Mouse (Mus musculus) cerebellum, postnatal 36 days (tissue): ENCODE results near the gene Mdm2.

Experiments
- DNase-seq, 2 experiments: peaks; one replicate each; pipeline ENCODE4 v3.0.0; 2021 to 2022; ENCODE audit warnings: mixed read lengths in 2 of 2

Gene Mdm2

DNA sequence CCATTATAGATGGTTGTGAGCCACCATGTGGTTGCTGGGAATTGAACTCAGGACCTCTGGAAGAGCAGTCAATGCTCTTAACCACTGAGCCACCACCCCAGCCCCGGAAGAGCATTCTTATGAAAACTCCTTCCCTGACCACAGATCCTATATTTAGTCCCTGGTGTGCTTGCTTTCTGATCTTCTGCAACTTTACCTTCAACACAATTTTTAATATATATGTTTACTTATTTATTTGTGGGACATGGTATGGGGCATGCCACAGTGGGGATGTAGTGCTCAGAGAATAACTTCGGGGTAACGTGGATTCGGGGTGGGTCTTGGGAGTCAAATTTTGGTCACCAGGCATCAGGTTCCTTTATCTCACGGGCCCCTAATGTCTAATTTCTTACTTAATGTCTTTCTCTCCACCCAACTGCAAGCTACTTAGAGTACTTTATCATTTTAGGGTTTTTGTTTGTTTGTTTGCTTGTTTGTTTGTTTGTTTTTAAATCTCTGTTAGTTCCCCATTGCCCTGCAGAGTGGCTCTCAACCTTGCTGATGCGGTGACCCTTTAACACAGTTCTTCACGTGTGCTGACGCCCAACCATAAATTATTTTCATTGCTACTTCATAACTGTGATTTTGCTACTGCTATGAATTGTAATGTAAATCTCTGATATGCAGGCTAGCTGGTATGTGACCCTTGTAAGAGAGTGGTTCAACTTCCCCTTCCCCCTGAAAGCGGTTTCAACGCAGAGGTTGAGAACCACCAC is 41.8 kb downstream of the Mdm2 start:
- DNase-seq = no peak

DNA sequence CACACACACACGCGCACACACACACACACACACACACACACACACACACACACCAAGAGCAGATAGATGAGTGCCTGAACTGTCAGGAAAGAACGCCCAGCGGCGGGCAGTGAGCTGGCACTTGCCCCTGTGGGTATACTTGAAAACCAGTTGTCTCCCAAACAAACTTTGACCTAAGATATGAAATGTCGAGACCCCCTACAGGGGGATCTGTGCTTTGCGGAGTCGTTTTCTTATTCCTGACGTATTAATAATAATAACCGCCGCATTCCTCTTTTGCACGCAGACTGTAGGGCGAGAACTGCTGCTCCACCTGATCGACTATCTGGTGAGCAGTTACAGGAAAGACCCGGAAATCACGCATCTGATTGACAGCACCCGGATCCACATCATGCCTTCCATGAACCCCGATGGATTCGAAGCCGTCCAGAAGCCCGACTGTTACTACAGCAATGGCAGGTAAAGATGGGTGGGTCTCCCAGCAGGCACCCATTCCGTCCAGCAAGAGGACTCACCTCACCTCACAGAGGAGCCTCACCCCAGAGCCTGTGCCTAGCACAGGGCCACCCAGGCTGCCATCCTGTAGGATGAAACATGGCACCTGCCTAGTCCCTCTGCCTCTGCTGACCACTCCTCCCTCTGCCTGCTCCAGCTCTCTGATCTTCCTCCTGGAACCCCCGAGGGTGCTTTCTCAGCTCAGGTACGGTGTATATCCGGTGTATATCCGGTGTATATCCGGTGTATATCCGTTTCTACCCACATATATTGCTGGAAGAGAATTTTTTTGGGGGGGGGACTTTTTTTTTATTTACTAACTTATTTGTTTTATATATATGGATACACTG is 42.7 kb downstream of the Mdm2 start:
- DNase-seq = no peak

DNA sequence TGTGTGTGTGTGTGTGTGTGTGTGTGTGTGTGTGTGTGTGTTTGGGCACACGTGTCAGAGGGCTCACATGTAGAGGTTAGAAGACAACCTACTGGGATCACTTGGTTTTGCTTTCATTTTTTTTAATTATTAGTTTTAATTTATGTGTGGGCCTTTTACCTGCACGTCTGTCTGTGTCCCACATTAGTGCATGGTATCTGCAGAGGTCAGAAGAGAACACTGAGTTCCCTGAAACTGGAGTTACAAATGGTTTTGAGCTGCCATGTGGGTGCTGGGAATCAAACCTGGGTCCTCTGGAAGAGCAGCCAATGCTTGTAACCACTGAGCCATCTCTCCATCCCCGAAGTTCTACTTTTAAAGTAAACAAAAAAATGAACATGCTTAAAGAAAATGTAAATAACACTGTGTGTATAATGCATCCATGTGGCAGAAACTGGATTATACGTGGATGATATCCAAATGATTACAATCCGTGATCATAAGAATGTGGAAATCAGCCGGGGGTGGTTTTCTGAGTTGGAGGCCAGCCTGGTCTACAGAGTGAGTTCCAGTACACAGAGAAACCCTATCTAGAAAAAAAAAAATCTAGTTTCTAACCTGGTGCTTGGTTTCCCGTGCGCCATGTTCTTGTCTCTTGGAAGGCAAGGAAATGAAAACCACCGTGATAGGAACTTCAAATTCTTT is 43.5 kb downstream of the Mdm2 start:
- no peak for DNase-seq

DNA sequence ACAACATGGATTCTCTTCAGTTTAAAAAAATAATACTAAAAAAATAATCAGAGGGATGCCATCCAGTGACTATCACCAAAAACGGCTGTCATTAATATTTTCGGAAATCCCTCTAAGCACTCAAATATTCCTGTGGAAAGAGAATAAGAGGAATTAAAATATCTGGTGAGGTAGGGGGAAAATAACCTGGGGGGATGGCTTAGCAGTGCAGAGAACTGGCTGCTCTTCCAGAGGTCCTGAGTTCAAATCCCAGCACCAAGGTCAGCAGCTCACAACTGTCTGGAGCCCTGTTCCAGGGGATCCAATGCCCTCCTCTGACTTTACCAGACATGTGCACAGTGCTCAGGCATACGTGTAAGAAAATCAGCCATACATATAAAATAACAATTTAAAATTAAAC is 44.2 kb downstream of the Mdm2 start:
- no peak for DNase-seq

DNA sequence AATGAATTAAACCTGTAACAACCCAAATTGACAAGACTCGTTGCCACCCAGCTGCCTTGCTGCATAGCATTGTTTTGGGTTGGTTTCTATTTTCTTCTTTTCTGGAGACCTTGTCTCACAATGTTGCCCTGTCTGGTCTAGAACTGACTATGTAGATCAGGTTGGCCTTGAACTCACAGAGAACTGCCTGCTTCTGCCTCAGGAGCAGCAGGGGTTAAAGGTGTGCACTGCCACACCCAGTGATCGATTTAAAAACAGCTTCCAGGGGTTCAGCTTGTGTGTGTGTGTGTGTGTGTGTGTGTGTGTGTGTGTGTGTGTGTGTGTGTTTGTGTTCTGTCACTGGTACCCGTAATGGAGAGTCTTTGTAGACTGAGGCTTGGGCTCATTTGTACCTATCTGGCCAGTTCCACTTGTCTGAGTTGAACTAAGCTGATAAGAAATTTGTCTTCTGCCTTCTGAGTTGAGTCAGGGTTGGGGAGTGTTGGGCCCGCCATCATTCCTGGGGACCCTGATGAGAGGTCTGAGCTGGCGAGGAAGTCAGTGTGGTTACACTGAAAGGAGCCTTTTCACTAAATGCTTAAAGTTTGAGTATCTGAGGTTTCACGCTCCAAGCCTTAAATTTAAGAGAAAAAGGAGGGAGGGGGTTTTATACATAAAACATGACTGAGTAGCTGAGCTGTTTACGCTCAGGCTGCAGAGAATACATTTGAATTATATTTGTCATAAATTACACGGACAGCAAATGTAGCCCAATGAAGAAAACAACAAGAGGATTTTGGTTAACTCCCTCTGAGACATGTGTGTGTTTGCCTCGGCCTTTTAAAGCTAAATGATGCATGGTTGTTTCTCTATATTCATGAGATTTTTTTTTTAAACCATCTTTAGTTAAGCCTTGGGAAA is 44.9 kb downstream of the Mdm2 start:
- DNase-seq = no peak

DNA sequence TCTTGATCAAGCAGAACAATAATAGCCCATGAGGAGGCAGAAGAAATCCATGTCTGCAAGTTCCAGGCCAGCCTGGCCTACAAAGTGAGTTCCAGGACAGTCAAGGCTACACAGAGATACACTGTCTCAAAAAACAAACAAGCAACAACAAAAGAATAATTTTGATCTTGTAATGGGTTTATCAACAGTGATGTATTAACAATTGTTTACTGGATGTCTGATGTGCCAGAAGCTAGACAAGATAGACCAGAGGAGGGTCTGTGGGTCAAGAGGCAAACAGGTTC is 45.7 kb downstream of the Mdm2 start:
- DNase-seq = no peak

DNA sequence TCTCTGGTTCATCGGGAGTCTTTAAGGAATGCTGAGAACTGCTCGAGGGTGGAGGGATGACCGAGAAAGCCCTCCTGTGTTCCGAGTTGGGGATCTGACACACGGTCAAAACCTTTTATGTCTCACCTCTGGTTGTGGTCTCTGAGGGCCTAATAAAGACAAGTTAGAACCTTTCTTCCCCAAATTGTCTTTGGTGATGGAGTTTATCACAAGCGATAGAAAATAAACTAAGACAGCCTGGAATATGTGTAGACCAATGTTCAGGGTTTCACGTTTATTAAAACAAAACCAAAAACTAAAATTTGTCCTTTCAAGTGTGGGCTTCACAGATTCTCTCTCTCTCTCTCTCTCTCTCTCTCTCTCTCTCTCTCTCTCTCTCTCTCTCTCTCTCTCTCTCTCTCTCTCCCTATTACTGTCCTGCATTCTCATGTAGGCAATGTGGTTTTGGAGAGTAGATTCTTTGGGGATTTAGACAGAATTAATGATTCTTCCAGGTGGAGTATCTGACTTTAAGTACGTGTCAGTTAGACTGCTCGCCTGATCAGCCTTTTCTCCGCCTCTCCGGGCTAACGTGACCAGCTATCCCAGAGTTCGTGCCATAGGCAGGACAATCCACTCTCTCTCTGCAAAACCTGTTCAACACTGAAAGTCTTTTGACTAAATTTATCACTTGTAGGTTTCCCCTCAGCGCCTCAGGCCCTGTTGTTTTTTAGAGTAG is 46.2 kb downstream of the Mdm2 start:
- no peak for DNase-seq

DNA sequence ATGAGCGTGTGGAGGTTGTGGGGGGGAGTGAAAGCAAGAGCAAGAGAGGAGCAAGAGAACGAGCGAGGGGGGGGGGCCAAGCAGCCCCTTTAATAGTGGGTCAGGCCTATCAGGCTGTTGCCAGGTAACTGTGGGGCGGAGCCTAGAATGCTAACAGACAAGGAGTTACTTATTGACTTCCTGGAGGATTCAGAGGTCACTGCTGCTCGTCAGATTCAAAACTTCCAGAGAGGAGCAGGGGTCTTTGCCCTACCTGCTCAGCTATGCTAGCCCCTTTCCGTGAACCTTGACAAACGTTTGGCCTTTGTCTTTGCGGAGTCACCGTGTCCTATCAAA is 46.7 kb downstream of the Mdm2 start:
- no peak for DNase-seq

DNA sequence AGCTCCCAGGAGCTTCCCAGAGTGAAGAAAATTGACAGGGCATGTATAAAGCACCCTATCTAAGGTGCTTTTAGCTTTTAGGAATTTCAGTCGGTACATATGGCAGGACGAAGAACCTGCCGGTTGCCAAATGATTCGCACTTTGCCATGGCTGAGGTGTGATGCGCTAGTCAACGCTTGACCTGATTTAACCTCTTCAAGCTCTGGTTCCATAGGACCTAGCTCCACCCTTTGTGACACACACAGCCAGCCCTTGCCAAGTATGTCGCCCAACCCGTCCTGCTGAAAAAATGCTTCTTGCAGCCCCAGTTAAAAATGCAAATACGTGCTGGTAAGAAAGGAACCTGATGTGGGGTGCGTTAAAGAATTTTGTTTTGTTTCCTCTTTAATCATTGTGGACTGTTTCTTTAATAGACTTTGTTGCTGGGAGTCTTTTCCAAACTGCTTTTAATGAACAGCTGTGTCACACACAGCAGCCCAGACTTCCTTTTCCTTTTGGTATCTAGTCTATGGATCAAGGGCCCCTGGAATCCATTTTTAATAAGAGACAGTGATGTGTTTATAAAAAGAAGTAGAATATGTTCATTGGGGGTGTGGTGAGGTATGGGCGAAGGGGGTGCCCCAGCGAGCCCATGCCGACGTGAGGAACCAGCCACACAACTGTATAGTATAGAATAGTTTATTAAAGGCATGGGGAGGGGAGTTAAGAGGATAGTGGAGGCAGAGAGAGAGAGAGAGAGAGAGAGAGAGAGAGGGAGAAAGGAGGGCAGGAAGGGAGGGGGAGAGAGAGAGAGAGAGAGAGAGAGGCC is 47.3 kb downstream of the Mdm2 start:
- DNase-seq = no peak

DNA sequence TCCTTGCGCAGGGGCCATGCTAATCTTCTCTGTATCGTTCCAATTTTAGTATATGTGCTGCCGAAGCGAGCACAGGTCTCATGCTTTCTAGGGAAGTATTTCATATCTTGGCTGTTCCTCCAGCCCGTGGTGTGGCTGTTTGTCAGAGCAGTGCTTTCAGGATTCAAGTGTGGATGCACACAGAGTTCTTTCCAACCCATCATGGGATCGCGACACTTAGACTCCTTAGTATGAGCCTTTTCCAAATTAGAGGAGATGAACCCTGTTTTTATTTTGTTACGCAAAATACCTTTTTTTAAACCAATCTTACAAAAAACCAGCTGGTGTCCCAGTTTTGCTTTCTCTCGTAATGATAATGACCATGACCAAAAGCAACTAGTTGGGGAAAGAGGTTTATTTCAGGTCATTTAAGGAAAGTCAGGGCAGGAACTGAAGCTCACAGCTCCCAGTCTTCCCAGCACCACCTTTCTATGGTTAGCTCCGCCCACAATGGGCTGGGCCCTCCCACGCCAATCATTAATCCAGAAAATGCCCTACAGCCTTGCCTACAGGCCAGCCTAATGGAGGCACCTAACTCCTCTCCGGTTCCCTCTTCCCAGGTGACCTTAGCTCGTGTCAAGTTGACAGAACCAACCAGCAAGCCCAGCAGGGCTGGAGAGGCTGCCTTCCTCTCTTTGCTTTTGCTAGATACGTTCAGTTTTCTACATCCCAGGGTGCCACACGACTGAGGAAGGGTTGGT is 48.1 kb downstream of the Mdm2 start:
- DNase-seq = no peak

DNA sequence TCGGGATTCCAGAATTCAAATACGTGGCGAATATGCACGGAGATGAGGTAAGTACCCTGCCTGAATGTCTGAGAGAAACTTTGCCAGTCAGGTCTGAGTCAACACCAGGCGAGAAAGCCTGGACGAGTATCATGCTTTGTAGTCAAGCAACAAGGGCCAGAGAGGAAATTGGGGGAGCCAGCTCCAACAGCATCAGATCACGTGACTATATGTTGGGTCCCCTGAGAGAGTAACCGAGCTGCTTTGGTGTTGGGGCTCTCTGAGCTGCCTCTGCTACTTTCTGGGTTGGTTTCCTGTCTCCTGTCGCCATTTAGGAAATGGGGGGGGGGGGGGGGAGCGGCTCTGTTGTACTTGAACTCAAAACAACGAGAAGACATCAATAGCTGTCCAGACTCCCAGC is 50.7 kb downstream of the Mdm2 start:
- no peak for DNase-seq

DNA sequence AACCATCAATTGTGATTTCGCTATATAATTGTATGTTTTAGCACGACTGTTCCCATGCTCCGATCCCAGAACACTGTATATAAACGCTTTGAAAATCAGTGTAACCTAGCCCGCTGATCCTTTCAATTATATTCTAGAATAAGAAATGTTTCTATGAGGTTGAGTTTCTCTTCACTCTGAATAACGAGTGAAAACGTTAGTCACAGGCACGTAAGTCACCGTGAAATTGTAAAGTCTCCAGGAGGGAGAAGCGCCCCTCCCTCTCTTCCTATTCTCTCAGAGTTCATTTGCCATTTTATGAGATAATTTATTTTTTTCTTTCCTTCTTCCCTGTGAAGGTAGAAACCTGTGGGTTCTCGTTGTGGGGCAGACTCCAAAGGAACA is 51.1 kb downstream of the Mdm2 start:
- no peak for DNase-seq

DNA sequence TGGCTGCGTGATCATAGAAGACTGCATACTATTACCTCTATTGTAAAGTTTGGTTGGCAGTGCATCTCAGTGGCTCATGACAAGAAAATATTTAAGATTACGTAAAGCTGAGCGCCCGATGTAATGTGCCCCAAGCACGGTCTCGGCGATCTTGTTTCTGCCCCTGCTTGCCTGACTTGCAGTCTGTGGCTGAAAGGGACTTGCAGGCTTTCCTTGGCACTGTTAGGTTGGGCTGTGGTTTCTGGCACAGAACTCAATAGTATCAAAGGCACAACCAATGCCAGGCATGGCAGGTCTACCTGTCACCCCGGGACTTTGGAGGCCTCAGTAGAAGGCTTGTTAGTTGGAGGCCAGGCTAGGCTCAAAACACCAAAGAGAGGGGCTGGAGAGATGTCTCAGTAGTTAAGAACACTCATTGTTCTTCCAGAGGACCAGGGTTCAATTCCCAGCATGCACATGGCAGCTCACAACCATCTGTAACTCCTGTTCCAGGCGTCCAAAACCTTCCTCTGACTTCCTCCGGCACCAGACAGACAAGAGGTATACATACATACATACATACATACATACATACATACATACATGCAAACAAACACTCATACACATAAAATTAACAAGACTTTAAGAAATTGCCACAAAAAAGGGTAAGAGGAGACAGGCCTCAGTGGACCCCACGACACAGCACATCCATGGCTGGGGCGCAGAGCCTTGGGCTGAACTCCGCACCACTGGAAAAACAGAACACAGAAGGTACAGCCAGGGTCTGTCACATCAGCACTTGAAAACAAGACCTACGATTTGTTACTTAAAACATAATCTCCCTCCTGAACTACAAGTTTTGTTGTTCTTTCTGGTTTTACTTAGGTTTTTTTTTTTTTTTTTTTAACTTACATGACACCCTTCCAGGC is 51.8 kb downstream of the Mdm2 start:
- DNase-seq = no peak

DNA sequence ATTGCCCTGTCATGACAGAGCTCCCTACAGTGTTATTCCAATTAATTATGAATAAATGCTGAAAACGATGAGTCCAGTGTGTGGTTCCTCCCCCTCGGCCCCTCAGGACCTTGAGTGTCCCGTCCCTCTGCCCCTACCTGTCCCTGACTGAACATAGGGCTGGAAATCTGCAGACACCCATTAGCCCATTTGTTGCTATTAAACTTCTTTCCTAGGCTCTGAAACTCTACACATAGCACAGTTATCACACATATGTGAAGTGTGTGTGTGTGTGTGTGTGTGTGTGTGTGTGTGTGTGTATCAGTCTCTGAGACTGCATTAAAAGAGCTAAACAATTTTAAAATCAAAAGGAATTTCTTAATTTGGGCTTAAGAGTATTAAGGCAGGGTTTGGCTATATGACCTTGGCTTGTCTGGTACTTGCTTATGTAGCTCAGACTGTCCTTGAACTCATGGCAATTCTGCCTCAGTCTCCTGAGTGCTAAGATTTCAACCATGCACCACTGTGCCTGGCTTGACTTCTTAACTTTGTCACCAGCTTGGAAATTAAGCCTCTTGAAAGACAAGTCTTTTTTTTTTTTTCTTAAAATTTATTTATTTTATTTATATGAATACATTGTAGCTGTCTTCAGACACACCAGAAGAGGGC is 52.8 kb downstream of the Mdm2 start:
- no peak for DNase-seq

DNA sequence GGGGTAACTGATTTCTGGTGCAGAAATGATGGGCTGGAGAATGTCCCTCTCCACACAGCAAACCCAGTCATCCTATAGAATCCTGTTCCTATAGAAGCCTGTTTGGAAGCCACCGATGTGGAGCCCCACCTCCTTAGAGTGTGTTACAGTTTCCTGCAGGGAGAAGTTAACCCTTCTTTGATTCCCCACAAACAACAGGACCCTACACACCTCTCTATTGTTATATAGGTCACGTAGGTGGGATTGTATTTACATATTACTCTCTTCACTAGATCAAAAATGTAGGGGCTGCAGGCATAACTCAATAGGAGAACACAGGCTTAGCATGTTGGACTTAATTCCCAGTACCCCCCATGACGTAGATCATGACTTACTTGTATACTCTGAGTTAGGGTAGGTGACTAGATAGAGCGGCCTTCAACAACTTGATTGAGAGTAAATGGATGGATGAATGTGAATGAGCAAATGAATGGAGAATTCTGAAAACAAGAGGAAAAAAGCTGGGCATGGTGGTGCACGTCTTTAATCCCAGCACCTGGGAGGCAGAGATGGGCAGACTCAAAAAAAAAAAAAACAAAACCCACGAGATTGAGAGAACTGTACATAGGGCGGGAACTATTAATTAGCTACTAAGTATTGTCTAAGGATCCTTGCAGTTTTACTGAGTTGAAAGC is 53.4 kb downstream of the Mdm2 start:
- DNase-seq = no peak

DNA sequence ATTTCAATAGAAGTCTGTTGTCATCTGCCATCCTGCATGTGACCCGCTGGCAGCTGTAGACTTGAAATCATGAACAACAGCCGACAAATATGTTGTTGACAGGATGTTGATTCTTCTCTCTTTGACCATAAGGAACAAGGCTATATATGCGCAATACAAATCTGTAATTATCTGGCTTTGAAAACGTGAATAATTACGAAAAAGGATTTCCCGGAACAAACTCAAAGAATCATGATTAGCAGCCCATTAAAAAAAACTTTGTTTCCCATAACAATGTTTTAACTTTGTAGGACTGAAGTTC is 53.9 kb downstream of the Mdm2 start:
- DNase-seq = no peak

DNA sequence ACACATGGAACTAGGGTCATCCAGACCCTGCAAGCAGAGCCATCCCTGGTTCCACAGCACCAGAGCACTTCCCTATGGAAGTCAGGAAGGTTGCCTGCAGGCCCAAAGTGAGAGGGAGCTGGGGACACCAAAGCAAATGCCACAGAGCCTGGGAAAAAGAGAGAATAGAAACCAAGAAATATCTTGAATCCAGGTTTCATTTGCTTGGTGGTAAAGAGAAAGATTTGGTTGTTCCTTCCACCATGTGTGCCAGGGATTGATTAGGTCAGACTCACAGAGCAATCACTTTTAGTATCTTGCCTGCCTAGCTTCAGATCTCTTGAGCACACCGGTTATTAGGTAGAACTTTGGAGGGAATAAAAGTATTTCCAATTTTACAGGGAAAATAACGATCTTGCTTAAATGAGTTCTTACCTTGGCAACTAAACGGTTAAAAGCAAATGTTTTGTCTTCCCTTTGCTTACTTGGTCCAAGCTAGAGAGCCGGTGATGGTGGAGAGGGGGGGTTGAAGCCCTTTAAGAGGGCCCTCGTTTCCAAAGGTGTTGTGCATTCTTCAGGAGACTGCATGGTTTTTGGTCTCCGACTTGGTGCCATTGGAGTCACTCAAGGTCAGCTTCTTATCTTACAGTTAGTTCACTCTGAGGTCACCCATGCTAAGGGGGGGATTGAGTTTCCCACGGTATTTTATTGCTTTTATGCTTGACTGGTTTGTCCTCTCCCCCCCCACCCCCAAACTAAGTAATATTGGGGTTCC is 54.5 kb downstream of the Mdm2 start:
- DNase-seq = no peak

DNA sequence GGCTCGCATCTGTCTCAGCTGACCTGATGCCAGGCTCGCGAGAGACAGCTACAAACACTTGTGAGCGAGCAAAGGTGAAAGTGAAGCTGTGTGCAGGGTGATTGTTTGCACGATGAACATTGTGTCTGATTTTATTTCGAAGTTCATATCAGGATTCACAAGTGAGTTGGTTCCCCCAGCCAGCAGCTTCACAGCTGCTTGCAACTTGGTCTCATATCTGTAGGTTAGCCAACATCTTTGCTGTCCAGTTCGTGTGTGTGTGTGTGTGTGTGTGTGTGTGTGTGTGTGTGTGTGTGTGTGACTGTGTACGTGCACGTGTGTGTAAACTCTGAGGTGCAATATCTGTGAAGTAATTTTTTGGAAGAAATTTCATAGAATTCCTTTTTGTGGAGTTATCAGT is 55.1 kb downstream of the Mdm2 start:
- DNase-seq = no peak
